Mouse (Mus musculus) heart, postnatal 14 days (tissue): ENCODE data around the gene Mob3b. TPM values are rescaled to one million over a fixed set of nuclear protein-coding genes. Genes with fewer than 3 reads are reported as not detected.
A peak's percentile ranks its signal among the peaks of the same experiment; 100 is the strongest.
"Not testable (repeated sequence)": the region's sequence is repeated elsewhere in the genome, so short reads cannot be mapped to it uniquely, and the experiment has no call there.

Experiments used
- DNase-seq, 2 experiments: peaks; one replicate each; pipeline ENCODE4 v3.0.0; 2021 to 2022
- intact Hi-C: fragments of 180-260 bp; cut with DNase I; formaldehyde crosslinking; loops from one replicate; pipeline ENCODE4 v1.15.1; 2025
- total RNA-seq, 2 experiments: library from RNA; stranded (reverse); gene quantifications; 2 replicates each; pipeline ENCODE4 v1.2.3; 2021

Mob3b gene
- total RNA-seq, 2 experiments from 2014 or later = 1.1 to 1.8 TPM

GRCm38 (mm10) chr4:34912171-34912570, 245.1 kb downstream of the Mob3b start:
- no peak for DNase-seq
- intact Hi-C loops = no loop called here

GRCm38 (mm10) chr4:34911401-34911800, 245.9 kb downstream of the Mob3b start:
- intact Hi-C loops = no loop called here
- DNase-seq = no peak

GRCm38 (mm10) chr4:34908127-34908526, 249.2 kb downstream of the Mob3b start:
- intact Hi-C loops = no loop called here
- peak; percentile 44 to 49 for DNase-seq

GRCm38 (mm10) chr4:34907026-34907425, 250.3 kb downstream of the Mob3b start:
- intact Hi-C loops = no loop called here
- DNase-seq = no peak

GRCm38 (mm10) chr4:34906151-34906550, 251.1 kb downstream of the Mob3b start:
- intact Hi-C loops = no loop called here
- no peak for DNase-seq

GRCm38 (mm10) chr4:34905396-34905795, 251.9 kb downstream of the Mob3b start:
- DNase-seq = no peak
- intact Hi-C loops = no loop called here

- intact Hi-C loops, DNase-seq: not testable (repeated sequence)
Measured at GRCm38 (mm10) chr4:34901582-34901981, 255.7 kb downstream of the Mob3b start.

GRCm38 (mm10) chr4:34901166-34901565, 256.1 kb downstream of the Mob3b start:
- DNase-seq = no peak
- intact Hi-C loops = no loop called here

- intact Hi-C loops = no loop called here
- no peak for DNase-seq
Measured at GRCm38 (mm10) chr4:34900155-34900554, 257.1 kb downstream of the Mob3b start.

- DNase-seq = no peak
- intact Hi-C loops = no loop called here
Measured at GRCm38 (mm10) chr4:34899322-34899721, 258.0 kb downstream of the Mob3b start.

Other genes with a start within 250 kb of the Mob3b start
- gene Ifnk, start 5.4 kb downstream of the Mob3b start, total RNA-seq = not detected
- gene C9orf72, start 68.7 kb upstream of the Mob3b start, total RNA-seq = 10 to 100 TPM; 23.7 to 25.8 TPM